1 mouse cellular context compared by ENCODE assay signal in the genomic region with DNA sequence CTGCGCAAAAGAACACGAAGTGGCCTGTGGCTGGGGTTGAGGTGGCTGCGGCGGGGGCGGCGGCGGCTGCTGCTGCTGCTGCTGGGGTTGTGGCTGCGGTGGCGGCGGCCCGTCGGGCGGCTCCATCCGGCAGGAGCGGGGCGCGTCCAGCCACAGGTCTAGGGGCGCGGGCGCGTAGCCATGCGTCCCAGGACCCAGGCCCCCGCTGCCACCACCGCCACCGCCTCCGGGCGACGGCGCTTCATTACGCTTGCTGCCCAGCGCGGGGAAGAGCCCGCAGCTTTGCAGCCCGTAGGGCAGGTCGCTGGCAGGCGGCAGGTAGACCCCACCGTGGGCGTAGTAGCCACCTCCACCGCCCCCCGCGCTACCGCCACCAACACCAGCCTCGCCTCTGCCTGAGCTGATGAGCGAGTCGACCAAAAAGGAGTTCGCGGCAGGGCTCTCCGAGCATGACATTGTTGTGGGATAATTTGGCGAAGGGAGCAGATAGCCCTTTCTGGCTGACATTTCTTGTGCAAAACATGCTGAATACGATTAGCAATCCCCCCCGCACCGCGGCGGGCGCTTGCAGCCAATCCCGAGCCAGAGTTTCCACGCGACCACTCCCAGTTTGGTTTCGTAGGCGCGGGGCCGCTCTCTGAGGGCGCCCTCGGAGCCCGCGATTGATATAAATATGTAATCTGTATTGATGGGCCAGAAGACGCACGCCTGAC.
TF ChIP-seq lines count a peak whose summit lies in the region.

No protein-coding gene starts in this region.

TF ChIP-seq in C2C12, 6 proteins besides CTCF, POLR2A, EP300 and RAD21:
- TF ChIP-seq MYOG (IDR thresholded peaks at IDR 0.05; ENCODE audit: control insufficient read depth, extremely low read depth, insufficient read length) (no peak), MYOD1 (IDR thresholded peaks at IDR 0.05; ENCODE audit: control insufficient read depth, insufficient read length, low read depth) (no peak), USF1 (IDR thresholded peaks at IDR 0.05; ENCODE audit: low read depth) (no peak)
TF ChIP-seq in C2C12: peak in this region for 0.
